Mouse (Mus musculus): Measurements from ENCODE around the gene Efcab9. TPM values are rescaled to one million over a fixed set of nuclear protein-coding genes. Genes with fewer than 3 reads are reported as not detected.

The Efcab9 gene
- 0.97 and 1.4 TPM in 2 replicates for polyA plus RNA-seq (2012; rRNA removed)

GRCm38 (mm10) chr11:32531871-32532764, at the start of gene Efcab9:
Gene Efcab9 (minus strand): TSS chr11:32532081.
- WGBS: 4% methylated on average over 33 of the region's 33 CpGs
- H3K27ac ChIP-seq (ENCODE audit: insufficient read depth, low read length): 0 out of 2 replicates have a peak within 1 kb of the TSS, but pooled peaks have one; percentile 8
- H3K27me3 ChIP-seq (ENCODE audit: control insufficient read depth, insufficient read depth, low read length): no peaks in the 10 kb centered on the region
- H3K4me1 ChIP-seq (ENCODE audit: control insufficient read depth, insufficient read depth, low read length): peaks cover 7% of the 10 kb centered on the region; the same call in 1 of the 2 replicates
- H3K4me3 ChIP-seq (replicated peaks; ENCODE audit: insufficient read depth, low read depth, low read length): peak within 1 kb of the TSS; percentile 62
- TF ChIP-seq CTCF (IDR thresholded peaks at IDR 0.05; ENCODE audit: borderline replicate concordance, insufficient read depth, low read depth, low read length): no peak
- TF ChIP-seq POLR2A (IDR thresholded peaks at IDR 0.05; ENCODE audit: borderline replicate concordance, insufficient read depth, low read length): no peak
- peak in 1 of 2 experiments; percentile 44 for DNase-seq

- Histone ChIP-seq H3K27me3 (ENCODE audit: control insufficient read depth, insufficient read depth, low read length) (no peaks in the 10 kb centered on the region), H3K27ac (ENCODE audit: insufficient read depth, low read length) (no peak overlapping the region), H3K4me3 (replicated peaks; ENCODE audit: insufficient read depth, low read depth, low read length) (no peak overlapping the region), H3K4me1 (ENCODE audit: control insufficient read depth, insufficient read depth, low read length) (no peaks in the 10 kb centered on the region)
- 45% methylated on average over 2 of the region's 2 CpGs for WGBS
- no peak for DNase-seq
- no peak for TF ChIP-seq CTCF (IDR thresholded peaks at IDR 0.05; ENCODE audit: borderline replicate concordance, insufficient read depth, low read depth, low read length)
- TF ChIP-seq POLR2A (IDR thresholded peaks at IDR 0.05; ENCODE audit: borderline replicate concordance, insufficient read depth, low read length): no peak
These were observed 49.1 kb upstream of the Efcab9 start for GRCm38 (mm10) chr11:32581031-32581430.

- TF ChIP-seq POLR2A (IDR thresholded peaks at IDR 0.05; ENCODE audit: borderline replicate concordance, insufficient read depth, low read length): no peak
- TF ChIP-seq CTCF (IDR thresholded peaks at IDR 0.05; ENCODE audit: borderline replicate concordance, insufficient read depth, low read depth, low read length): no peak
- Histone ChIP-seq H3K27me3 (ENCODE audit: control insufficient read depth, insufficient read depth, low read length) (no peaks in the 10 kb centered on the region), H3K4me3 (replicated peaks; ENCODE audit: insufficient read depth, low read depth, low read length) (no peak overlapping the region), H3K27ac (ENCODE audit: insufficient read depth, low read length) (no peak overlapping the region), H3K4me1 (ENCODE audit: control insufficient read depth, insufficient read depth, low read length) (no peaks in the 10 kb centered on the region)
- DNase-seq: no peak
- WGBS: 90% methylated on average over 16 of the region's 16 CpGs
These were observed 48.5 kb upstream of the Efcab9 start for GRCm38 (mm10) chr11:32580305-32580947.

GRCm38 (mm10) chr11:32576760-32577050, 44.8 kb upstream of the Efcab9 start:
- 66% methylated on average over 5 of the region's 5 CpGs for WGBS
- no peak for DNase-seq
- no peaks in the 10 kb centered on the region for H3K27me3 ChIP-seq (ENCODE audit: control insufficient read depth, insufficient read depth, low read length)
- no peak overlapping the region for H3K4me3 ChIP-seq (replicated peaks; ENCODE audit: insufficient read depth, low read depth, low read length)
- TF ChIP-seq CTCF (IDR thresholded peaks at IDR 0.05; ENCODE audit: borderline replicate concordance, insufficient read depth, low read depth, low read length) (no peak), POLR2A (IDR thresholded peaks at IDR 0.05; ENCODE audit: borderline replicate concordance, insufficient read depth, low read length) (no peak)
- H3K4me1 ChIP-seq (ENCODE audit: control insufficient read depth, insufficient read depth, low read length): peaks cover 24% of the 10 kb centered on the region
- no peak overlapping the region for H3K27ac ChIP-seq (ENCODE audit: insufficient read depth, low read length)

GRCm38 (mm10) chr11:32575964-32576759, 44.3 kb upstream of the Efcab9 start:
- Histone ChIP-seq H3K27me3 (ENCODE audit: control insufficient read depth, insufficient read depth, low read length) (no peaks in the 10 kb centered on the region), H3K27ac (ENCODE audit: insufficient read depth, low read length) (no peak overlapping the region), H3K4me1 (ENCODE audit: control insufficient read depth, insufficient read depth, low read length) (peaks cover 25% of the 10 kb centered on the region), H3K4me3 (replicated peaks; ENCODE audit: insufficient read depth, low read depth, low read length) (no peak overlapping the region)
- 84% methylated on average over 6 of the region's 6 CpGs for WGBS
- TF ChIP-seq CTCF (IDR thresholded peaks at IDR 0.05; ENCODE audit: borderline replicate concordance, insufficient read depth, low read depth, low read length) (no peak), POLR2A (IDR thresholded peaks at IDR 0.05; ENCODE audit: borderline replicate concordance, insufficient read depth, low read length) (no peak)
- DNase-seq: no peak

- Histone ChIP-seq H3K4me1 (ENCODE audit: control insufficient read depth, insufficient read depth, low read length) (peaks cover 27% of the 10 kb centered on the region), H3K27me3 (ENCODE audit: control insufficient read depth, insufficient read depth, low read length) (no peaks in the 10 kb centered on the region), H3K27ac (ENCODE audit: insufficient read depth, low read length) (peak overlapping the region; percentile 77), H3K4me3 (replicated peaks; ENCODE audit: insufficient read depth, low read depth, low read length) (no peak overlapping the region)
- WGBS: 26% methylated on average over 2 of the region's 2 CpGs
- TF ChIP-seq CTCF (IDR thresholded peaks at IDR 0.05; ENCODE audit: borderline replicate concordance, insufficient read depth, low read depth, low read length) (no peak), POLR2A (IDR thresholded peaks at IDR 0.05; ENCODE audit: borderline replicate concordance, insufficient read depth, low read length) (no peak)
- peak in 1 of 2 experiments; percentile 63 for DNase-seq
These were observed 41.8 kb upstream of the Efcab9 start for GRCm38 (mm10) chr11:32573669-32574068.

- Histone ChIP-seq H3K4me1 (ENCODE audit: control insufficient read depth, insufficient read depth, low read length) (peaks cover 51% of the 10 kb centered on the region), H3K27me3 (ENCODE audit: control insufficient read depth, insufficient read depth, low read length) (no peaks in the 10 kb centered on the region), H3K27ac (ENCODE audit: insufficient read depth, low read length) (no peak overlapping the region), H3K4me3 (replicated peaks; ENCODE audit: insufficient read depth, low read depth, low read length) (no peak overlapping the region)
- no peak for DNase-seq
- WGBS: 91% methylated on average over 6 of the region's 6 CpGs
- TF ChIP-seq POLR2A (IDR thresholded peaks at IDR 0.05; ENCODE audit: borderline replicate concordance, insufficient read depth, low read length): no peak
- no peak for TF ChIP-seq CTCF (IDR thresholded peaks at IDR 0.05; ENCODE audit: borderline replicate concordance, insufficient read depth, low read depth, low read length)
These were observed 39.2 kb upstream of the Efcab9 start for GRCm38 (mm10) chr11:32571103-32571502.
